ENCODE assay signal across 26 mouse cellular contexts in genomic region chr8:77816217-77816616, GRCm38 (mm10).
A peak's percentile ranks its signal among the peaks of the same experiment; 100 is the strongest.
DNase-seq lines count a peak whose midpoint lies in the region; ATAC-seq and TF ChIP-seq lines count a peak whose summit lies in the region.
"Had no signal": no experiment of that assay in that cellular context is flagged by ENCODE, and none has a peak within 500 bp of the region (broad histone marks: within the 10 kb centered on the region; RNA-seq: fewer than 3 reads in every experiment).

No protein-coding gene starts in this region.

- H3K27me3 ChIP-seq in heart, adult 2 months (ENCODE audit: control insufficient read depth, insufficient read depth, low read length), result no peaks in the 10 kb centered on the region
- H3K27me3 ChIP-seq in lung, embryonic 14.5 days (ENCODE audit: insufficient read depth, low read length), result no peaks in the 10 kb centered on the region
- no peaks in the 10 kb centered on the region for H3K27me3 ChIP-seq in embryonic facial prominence, embryonic 14.5 days (replicated peaks; ENCODE audit: control insufficient read depth, insufficient read depth, low read length)
- H3K27me3 ChIP-seq in limb, embryonic 13.5 days, result no peaks in the 10 kb centered on the region
- H3K27me3 ChIP-seq: hindbrain, embryonic 12.5 days; intestine, embryonic 15.5 days; megakaryocyte, embryonic 14.5 days; midbrain, embryonic 12.5 days; neural tube, embryonic 13.5 days had no signal

- TF ChIP-seq EP300 in heart, adult 2 months (IDR thresholded peaks at IDR 0.05; ENCODE audit: insufficient read depth, low read depth, low read length), result no peak

- H3K4me3 ChIP-seq in heart, adult 2 months, result no peak overlapping the region
- H3K4me3 ChIP-seq in lung, embryonic 14.5 days (ENCODE audit: low read depth, low read length), result no peak overlapping the region
- no peak overlapping the region for H3K4me3 ChIP-seq in embryonic facial prominence, embryonic 14.5 days (ENCODE audit: low read depth, low read length)
- H3K4me3 ChIP-seq in limb, embryonic 13.5 days, result no peak overlapping the region
- H3K4me3 ChIP-seq: erythroblast, embryonic 14.5 days; hindbrain, embryonic 12.5 days; intestine, embryonic 15.5 days; megakaryocyte, embryonic 14.5 days; midbrain, embryonic 12.5 days; myocyte; neural tube, embryonic 13.5 days had no signal

- H3K27ac ChIP-seq in heart, adult 2 months, result no peak overlapping the region
- peak overlapping the region; percentile 93 for H3K27ac ChIP-seq in lung, embryonic 14.5 days (ENCODE audit: low read depth)
- peak overlapping the region; percentile 74 for H3K27ac ChIP-seq in embryonic facial prominence, embryonic 14.5 days (replicated peaks; ENCODE audit: low read depth, low read length)
- no peak overlapping the region for H3K27ac ChIP-seq in limb, embryonic 13.5 days
- H3K27ac ChIP-seq: hindbrain, embryonic 12.5 days; hindbrain, postnatal 0 days; intestine, embryonic 15.5 days; liver, embryonic 14.5 days; midbrain, embryonic 12.5 days; neural tube, embryonic 13.5 days had no signal

- H3K4me2 ChIP-seq in lung, embryonic 14.5 days, result peak overlapping the region; percentile 38
- H3K4me2 ChIP-seq in embryonic facial prominence, embryonic 14.5 days (ENCODE audit: low read depth, low read length), result peak overlapping the region; percentile 18; the same call in 1 of the 2 replicates
- H3K4me2 ChIP-seq in limb, embryonic 13.5 days (replicated peaks), result peak overlapping the region; percentile 51
- H3K4me2 ChIP-seq: heart, embryonic 11.5 days; hindbrain, embryonic 12.5 days; intestine, embryonic 15.5 days; midbrain, embryonic 12.5 days had no signal

- no peak for ATAC-seq in lung, embryonic 14.5 days (ENCODE audit: insufficient read depth)
- peak; percentile 57; the same call in 1 of the 2 replicates for ATAC-seq in embryonic facial prominence, embryonic 14.5 days (ENCODE audit: low read depth)
- ATAC-seq in limb, embryonic 13.5 days (ENCODE audit: low FRiP score, low read depth), result no peak
- ATAC-seq: forebrain, embryonic 16.5 days; intestine, embryonic 15.5 days had no signal

- H3K79me2 ChIP-seq in heart, adult 2 months (replicated peaks; ENCODE audit: control insufficient read depth, insufficient read depth, low read length), result no peaks in the 10 kb centered on the region

- no peak overlapping the region for H3K9ac ChIP-seq in heart, adult 2 months (ENCODE audit: low read depth, low read length)
- H3K9ac ChIP-seq in lung, embryonic 14.5 days, result no peak overlapping the region
- H3K9ac ChIP-seq in embryonic facial prominence, embryonic 14.5 days (ENCODE audit: low read depth, low read length), result no peak overlapping the region
- H3K9ac ChIP-seq in limb, embryonic 13.5 days, result no peak overlapping the region
- H3K9ac ChIP-seq: hindbrain, embryonic 12.5 days; intestine, embryonic 15.5 days; liver, embryonic 14.5 days; midbrain, embryonic 12.5 days; neural tube, embryonic 13.5 days had no signal

- DNase-seq in heart, adult 11 months, result peak; percentile 21
- DNase-seq in heart, adult 2 months, result no peak
- no peak for DNase-seq in lung, embryonic 14.5 days
- DNase-seq in lung, postnatal 10 days, result no peak
- DNase-seq in embryonic facial prominence, embryonic 14.5 days (ENCODE audit: low spot score), result peak; percentile 74
- DNase-seq in right cerebral cortex, postnatal 4 days, result no peak
- DNase-seq: adrenal gland, adult 8-10 months; cerebellum, adult 8-10 months; cerebellum, postnatal 25 days; heart, postnatal 36 days; kidney, postnatal 10 days; layer of hippocampus, adult 9-11 months; thymus, postnatal 4 days had no signal

- no peaks in the 10 kb centered on the region for H3K9me3 ChIP-seq in lung, embryonic 14.5 days (ENCODE audit: low read depth, low read length)
- no peaks in the 10 kb centered on the region for H3K9me3 ChIP-seq in embryonic facial prominence, embryonic 14.5 days (ENCODE audit: control insufficient read depth, low read length)
- H3K9me3 ChIP-seq in limb, embryonic 13.5 days, result no peaks in the 10 kb centered on the region
- H3K9me3 ChIP-seq: G1E; hindbrain, embryonic 12.5 days; intestine, embryonic 15.5 days; midbrain, embryonic 12.5 days; neural tube, embryonic 13.5 days had no signal

- TF ChIP-seq CTCF in heart, adult 2 months (IDR thresholded peaks at IDR 0.05), result no peak
- no peak for TF ChIP-seq CTCF in lung, embryonic 14.5 days (IDR thresholded peaks at IDR 0.05; ENCODE audit: low read depth)

- WGBS in heart, adult 2 months, result 76% methylated on average over 4 of the region's 4 CpGs
- WGBS in lung, embryonic 14.5 days, result 59% methylated on average over 4 of the region's 4 CpGs
- 39% methylated on average over 4 of the region's 4 CpGs for WGBS in embryonic facial prominence, embryonic 14.5 days
- WGBS in limb, embryonic 13.5 days, result 31% methylated on average over 4 of the region's 4 CpGs

- no peak for TF ChIP-seq POLR2A in heart, adult 2 months (IDR thresholded peaks at IDR 0.05; ENCODE audit: insufficient read depth, low read depth, low read length)

- H3K36me3 ChIP-seq in heart, adult 2 months (ENCODE audit: control insufficient read depth, insufficient read depth, low read length), result no peaks in the 10 kb centered on the region
- H3K36me3 ChIP-seq in lung, embryonic 14.5 days (ENCODE audit: insufficient read depth), result no peaks in the 10 kb centered on the region
- no peaks in the 10 kb centered on the region for H3K36me3 ChIP-seq in embryonic facial prominence, embryonic 14.5 days (ENCODE audit: control insufficient read depth, insufficient read depth, low read length)
- no peaks in the 10 kb centered on the region for H3K36me3 ChIP-seq in limb, embryonic 13.5 days
- H3K36me3 ChIP-seq: G1E; hindbrain, embryonic 12.5 days; intestine, embryonic 15.5 days; midbrain, embryonic 12.5 days; neural tube, embryonic 13.5 days had no signal

- no peaks in the 10 kb centered on the region for H3K4me1 ChIP-seq in heart, adult 2 months (ENCODE audit: control insufficient read depth, insufficient read depth, low read length)
- H3K4me1 ChIP-seq in lung, embryonic 14.5 days (ENCODE audit: insufficient read depth), result peaks cover 23% of the 10 kb centered on the region
- peaks cover 20% of the 10 kb centered on the region for H3K4me1 ChIP-seq in embryonic facial prominence, embryonic 14.5 days (ENCODE audit: control insufficient read depth, insufficient read depth, low read length)
- H3K4me1 ChIP-seq in limb, embryonic 13.5 days, result peaks cover 23% of the 10 kb centered on the region
- H3K4me1 ChIP-seq: megakaryocyte, embryonic 14.5 days; midbrain, embryonic 12.5 days had no signal

- intact Hi-C loops in heart, adult 2 months (cut with DNase I), result loop anchor here (10.0 kb wide), 1 partner anchor 161 kb away; no protein-coding TSS in a partner anchor

Comparison
In these comparisons a context has a peak if more than half of its experiments do, and no peak if none do; other contexts are left out.
1. DNase-seq: peak in heart, adult 11 months (single experiment) and embryonic facial prominence, embryonic 14.5 days (single experiment); none in heart, adult 2 months (0 of 2), lung, embryonic 14.5 days (single experiment), lung, postnatal 10 days (single experiment) and right cerebral cortex, postnatal 4 days (single experiment).
2. H3K27ac ChIP-seq: peak in lung, embryonic 14.5 days (single experiment) and embryonic facial prominence, embryonic 14.5 days (single experiment); none in heart, adult 2 months (single experiment) and limb, embryonic 13.5 days (single experiment).
3. Peak in every context shown above with its lines, with median percentiles within 50 percentile points of each other: H3K4me2 ChIP-seq.